Mouse (Mus musculus) lung, postnatal 0 days (tissue): ENCODE measurements around the gene D2hgdh.
"Not testable (repeated sequence)": the region's sequence is repeated elsewhere in the genome, so short reads cannot be mapped to it uniquely, and the experiment has no call there.

Experiments
- CTCF ChIP-seq: IDR thresholded peaks from 2 replicates; pipeline ENCODE4 v1.5.1; 2016; ENCODE audit warnings: antibody characterized with exemption, mild to moderate bottlenecking
- EP300 ChIP-seq: IDR thresholded peaks from 2 replicates; pipeline ENCODE4 v1.6.1; 2016; ENCODE audit warnings: antibody characterized with exemption, mild to moderate bottlenecking, control low read depth

DNA sequence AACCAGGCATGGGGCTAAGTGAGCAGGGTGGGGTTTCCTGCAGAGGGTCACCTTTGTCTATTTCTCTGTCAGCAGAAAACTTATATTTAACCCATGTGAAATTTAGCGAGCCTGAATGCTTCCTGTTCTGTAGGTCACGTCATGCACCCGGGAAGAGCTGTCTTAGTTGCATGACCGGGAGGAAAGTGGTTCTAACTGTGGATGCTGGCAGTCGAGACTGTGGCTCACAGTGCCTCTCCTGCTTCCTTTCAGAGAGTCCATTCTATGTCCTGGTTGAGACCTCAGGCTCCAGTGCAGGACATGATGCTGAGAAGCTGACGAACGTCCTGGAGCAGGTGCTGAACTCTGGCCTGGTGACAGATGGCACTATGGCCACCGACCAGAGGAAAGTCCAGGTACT, 13.9 kb downstream of the D2hgdh start:
- TF ChIP-seq CTCF, EP300: not testable (repeated sequence)
